Mouse (Mus musculus) CH12.LX (cell line): ENCODE results near the gene Plcb3. TPM values are rescaled to one million over a fixed set of nuclear protein-coding genes. Genes with fewer than 3 reads are reported as not detected.

Source experiments
- DNase-seq: peaks from one replicate; pipeline ENCODE4 v3.0.0-alpha.2; 2013; ENCODE audit errors: extremely low read depth
- H3K27ac ChIP-seq: 2 replicates; pipeline ENCODE4 v1.5.1; 2012; ENCODE audit warnings: low read depth, mild to moderate bottlenecking, control low read depth, moderate library complexity; ENCODE audit not compliant: insufficient read depth
- H3K27me3 ChIP-seq: replicated peaks from 2 replicates; pipeline ENCODE3; 2012; ENCODE audit warnings: inconsistent platforms
- H3K36me3 ChIP-seq, 2 experiments: replicated peaks in 1 of 2; 2 replicates each; pipeline versions ENCODE3 to v1.6.1; 2012; ENCODE audit warnings: inconsistent platforms in 1 of 2, low read length in 1 of 2, mild to moderate bottlenecking in 1 of 2, mixed read lengths in 1 of 2, moderate library complexity in 1 of 2; ENCODE audit not compliant: control insufficient read depth in 1 of 2, insufficient read depth in 1 of 2
- H3K4me1 ChIP-seq, 2 experiments: 2 replicates each; pipeline ENCODE4 v1.6.1; 2012; ENCODE audit warnings: inconsistent platforms in 1 of 2, moderate library complexity in 1 of 2; ENCODE audit not compliant: insufficient read depth in 2 of 2, control insufficient read depth in 1 of 2
- H3K4me2 ChIP-seq: 2 replicates; pipeline ENCODE4 v1.6.1; 2012; ENCODE audit warnings: low read depth, mild to moderate bottlenecking, control low read depth; ENCODE audit not compliant: poor library complexity, insufficient read depth, severe bottlenecking
- H3K4me3 ChIP-seq, 3 experiments: fragments of 150-350 bp in 1 of 3; sonication (generic) in 1 of 3; replicated peaks in 1 of 3; 2 replicates each; pipeline versions ENCODE3 to v1.5.1; 2011 to 2012; ENCODE audit warnings: low read depth in 2 of 3, low read length in 2 of 3, mild to moderate bottlenecking in 2 of 3, moderate library complexity in 2 of 3, control low read depth in 1 of 3, improper control_type of control experiment in 1 of 3, inconsistent platforms in 1 of 3, mixed read lengths in 1 of 3; ENCODE audit not compliant: poor library complexity in 1 of 3
- H3K79me2 ChIP-seq: replicated peaks from 2 replicates; pipeline ENCODE4 v1.6.1; 2012; ENCODE audit warnings: mild to moderate bottlenecking, moderate library complexity; ENCODE audit not compliant: control insufficient read depth, poor library complexity, insufficient read depth, severe bottlenecking; ENCODE audit errors: extremely low read depth
- H3K9ac ChIP-seq: 2 replicates; pipeline ENCODE4 v1.6.1; 2012; ENCODE audit warnings: low read depth, mild to moderate bottlenecking, control low read depth, moderate library complexity; ENCODE audit not compliant: insufficient read depth
- H3K9me3 ChIP-seq: replicated peaks from 2 replicates; pipeline ENCODE3; 2012; ENCODE audit warnings: low read length, inconsistent platforms, mixed read lengths
- BHLHE40 ChIP-seq: IDR thresholded peaks from 2 replicates; pipeline ENCODE4 v1.6.1; 2011; ENCODE audit warnings: mild to moderate bottlenecking, low read depth, low read length, improper control_type of control experiment
- CHD1 ChIP-seq: IDR thresholded peaks from 2 replicates; pipeline ENCODE4 v1.6.1; 2012; ENCODE audit warnings: low read depth, low read length, improper control_type of control experiment, inconsistent platforms
- CHD2 ChIP-seq: IDR thresholded peaks from 2 replicates; pipeline ENCODE4 v1.6.1; 2011; ENCODE audit warnings: low read length, improper control_type of control experiment
- CTCF ChIP-seq, 2 experiments: IDR thresholded peaks in 1 of 2; conservative IDR thresholded peaks in 1 of 2; 2 replicates each; pipeline ENCODE4 v1.5.1; 2011 to 2012; ENCODE audit warnings: low read depth in 2 of 2, low read length in 2 of 2, improper control_type of control experiment in 1 of 2, inconsistent platforms in 1 of 2, mild to moderate bottlenecking in 1 of 2, moderate library complexity in 1 of 2
- E2F4 ChIP-seq: IDR thresholded peaks from 2 replicates; pipeline ENCODE4 v1.6.1; 2011; ENCODE audit warnings: low read depth, low read length, improper control_type of control experiment; ENCODE audit not compliant: insufficient replicate concordance
- ELF1 ChIP-seq: IDR thresholded peaks from 2 replicates; pipeline ENCODE4 v1.6.1; 2014; ENCODE audit warnings: low read depth, mild to moderate bottlenecking, inconsistent platforms, low read length, improper control_type of control experiment
- EP300 ChIP-seq: IDR thresholded peaks from 2 replicates; pipeline ENCODE4 v1.6.1; 2011; ENCODE audit warnings: low read length, improper control_type of control experiment
- JUND ChIP-seq: conservative IDR thresholded peaks from 2 replicates; pipeline ENCODE4 v1.6.1; 2011; ENCODE audit warnings: low read depth, low read length, improper control_type of control experiment
- KAT2A ChIP-seq: IDR thresholded peaks from 2 replicates; pipeline ENCODE4 v1.6.1; 2012; ENCODE audit warnings: low read length, improper control_type of control experiment, inconsistent platforms; ENCODE audit not compliant: insufficient replicate concordance
- MAFK ChIP-seq: IDR thresholded peaks from 2 replicates; pipeline ENCODE4 v1.6.1; 2011; ENCODE audit warnings: low read length, improper control_type of control experiment; ENCODE audit not compliant: insufficient replicate concordance
- MAX ChIP-seq: IDR thresholded peaks from 2 replicates; pipeline ENCODE4 v1.6.1; 2011; ENCODE audit warnings: low read length, improper control_type of control experiment
- MAZ ChIP-seq: IDR thresholded peaks from 2 replicates; pipeline ENCODE4 v1.6.1; 2012; ENCODE audit warnings: low read depth, mild to moderate bottlenecking, inconsistent platforms, low read length, improper control_type of control experiment, moderate library complexity
- MYC ChIP-seq: IDR thresholded peaks from 2 replicates; pipeline ENCODE4 v1.6.1; 2011; ENCODE audit warnings: low read depth, mild to moderate bottlenecking, improper control_type of control experiment, low read length
- PAX5 ChIP-seq: IDR thresholded peaks from 2 replicates; pipeline ENCODE4 v1.6.1; 2012; ENCODE audit warnings: low read length, inconsistent platforms, mixed read lengths
- POLR2A ChIP-seq: IDR thresholded peaks from 2 replicates; pipeline ENCODE4 v1.6.1; 2011; ENCODE audit warnings: low read depth, mild to moderate bottlenecking, improper control_type of control experiment, low read length
- POLR2AphosphoS2 ChIP-seq: IDR thresholded peaks from 2 replicates; pipeline ENCODE4 v1.6.1; 2011; ENCODE audit warnings: low read depth, low read length, improper control_type of control experiment
- RAD21 ChIP-seq: IDR thresholded peaks from 2 replicates; pipeline ENCODE4 v1.6.1; 2011; ENCODE audit warnings: low read depth, mild to moderate bottlenecking, low read length, improper control_type of control experiment, moderate library complexity
- RCOR1 ChIP-seq: conservative IDR thresholded peaks from 2 replicates; pipeline ENCODE4 v1.6.1; 2012; ENCODE audit warnings: low read depth, mild to moderate bottlenecking, inconsistent platforms, low read length, improper control_type of control experiment
- SMC3 ChIP-seq: IDR thresholded peaks from 2 replicates; pipeline ENCODE4 v1.6.1; 2011; ENCODE audit warnings: low read depth, low read length, improper control_type of control experiment
- UBTF ChIP-seq: IDR thresholded peaks from 2 replicates; pipeline ENCODE4 v1.6.1; 2012; ENCODE audit warnings: low read depth, mild to moderate bottlenecking, inconsistent platforms, low read length, improper control_type of control experiment, moderate library complexity
- USF1 ChIP-seq: IDR thresholded peaks from 2 replicates; pipeline ENCODE4 v1.6.1; 2014; ENCODE audit warnings: low read depth, mild to moderate bottlenecking, inconsistent platforms, low read length, improper control_type of control experiment
- USF2 ChIP-seq: conservative IDR thresholded peaks from 2 replicates; pipeline ENCODE4 v1.6.1; 2011; ENCODE audit warnings: low read depth, low read length, improper control_type of control experiment
- ZC3H11A ChIP-seq: IDR thresholded peaks from 2 replicates; pipeline ENCODE4 v1.6.1; 2012; ENCODE audit warnings: low read depth, mild to moderate bottlenecking, inconsistent platforms, low read length, improper control_type of control experiment
- ZNF384 ChIP-seq: IDR thresholded peaks from 2 replicates; pipeline ENCODE4 v1.6.1; 2012; ENCODE audit warnings: low read depth, low read length, improper control_type of control experiment, inconsistent platforms
- dilution Hi-C: fragments of 300-500 bp; cut with MboI; formaldehyde crosslinking; loops from 2 replicates; pipeline ENCODE4 v1.14.3; 2020; ENCODE audit warnings: low sequenced_read_pairs; ENCODE audit not compliant: extremely low pct_unique_long_range_greater_than_20kb, extremely low pct_ligation_motif_present
- in situ Hi-C: fragments of 300-500 bp; cut with MboI; formaldehyde crosslinking; loops from 3 replicates; pipeline ENCODE4 v1.14.3; 2019; ENCODE audit warnings: low sequenced_read_pairs, low pct_ligation_motif_present, low pct_unique_long_range_greater_than_20kb, mixed read lengths
- polyA plus RNA-seq: library from polyadenylated mRNA; unstranded; fragments of >175 nt; gene quantifications from 2 replicates; pipeline ENCODE4 v1.2.1, GENCODE M21; 2012; ENCODE audit warnings: low read depth; ENCODE audit not compliant: insufficient read length
- total RNA-seq, 2 experiments: library from RNA; depleted of rRNA; stranded (reverse); fragments of 300-350 nt in 1 of 2; fragments of >200 nt in 1 of 2; gene quantifications; 2 replicates each; pipeline ENCODE4 v1.2.3; 2012 to 2014

Plcb3 gene
- total and polyA plus RNA-seq, 3 experiments = 4.1 to 8.2 (median 7.5) TPM

DNA sequence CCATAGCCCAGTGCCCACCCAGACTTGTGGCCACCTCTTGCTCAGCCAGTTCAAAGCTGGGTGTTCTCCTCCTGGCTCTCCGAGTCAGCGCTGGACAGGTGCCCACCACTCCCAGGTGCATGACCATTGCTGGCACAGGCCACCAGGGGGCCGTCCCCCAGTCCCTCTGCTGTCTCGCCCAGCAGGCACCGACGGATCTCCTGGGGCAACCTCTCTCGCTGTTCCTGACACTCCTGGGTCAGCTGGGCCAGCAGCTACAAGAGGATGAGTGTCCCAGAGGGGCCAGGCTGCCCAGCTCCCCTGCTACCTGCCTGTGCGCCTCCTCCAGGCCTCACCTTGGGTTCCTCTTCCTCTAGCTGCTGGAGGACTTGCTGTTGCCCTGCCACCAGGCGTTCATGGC is 22.2 kb downstream of the Plcb3 start:
- H3K9me3 ChIP-seq = no peaks in the 10 kb centered on the region
- dilution Hi-C loops = no loop called here
- H3K9ac ChIP-seq = no peak overlapping the region
- H3K79me2 ChIP-seq = no peaks in the 10 kb centered on the region
- no peak overlapping the region for H3K27ac ChIP-seq
- no peak overlapping the region for H3K4me2 ChIP-seq
- in situ Hi-C loops = no loop called here
- no peaks in the 10 kb centered on the region for H3K27me3 ChIP-seq
- no peak for DNase-seq
- H3K4me3 ChIP-seq = no peak overlapping the region
- H3K4me1 ChIP-seq = peaks cover 12 to 23% of the 10 kb centered on the region in 2 experiments
- H3K36me3 ChIP-seq = peaks cover 40 to 98% of the 10 kb centered on the region in 2 experiments
- TF ChIP-seq BHLHE40 = no peak
- TF ChIP-seq MAX = no peak
- peak; percentile 44; the same call in 1 of the 2 replicates for TF ChIP-seq SMC3
- TF ChIP-seq PAX5 = no peak
- TF ChIP-seq E2F4 = no peak
- TF ChIP-seq EP300 = no peak
- no peak for TF ChIP-seq ZNF384
- no peak for TF ChIP-seq CHD1
- no peak for TF ChIP-seq RCOR1
- TF ChIP-seq CTCF (conservative IDR thresholded peaks at IDR 0.05 in 1 of 2, IDR thresholded peaks at IDR 0.05 in 1 of 2; ENCODE audit: low read depth in 2 of 2, low read length in 2 of 2) = peak in 1 of 2 experiments; percentile 53; a peak in 2 of 4 replicates
- no peak for TF ChIP-seq POLR2A

GRCm38 (mm10) chr19:6952712-6953037 is 23.6 kb downstream of the Plcb3 start:
- dilution Hi-C loops = no loop called here
- peaks cover 35 to 97% of the 10 kb centered on the region in 2 experiments for H3K36me3 ChIP-seq

More at GRCm38 (mm10) chr19:6952712-6953037, 23.6 kb downstream of the Plcb3 start:
- Histone ChIP-seq H3K4me1 (peaks cover 15 to 30% of the 10 kb centered on the region in 2 experiments), H3K4me2 (no peak overlapping the region), H3K27me3 (no peaks in the 10 kb centered on the region), H3K79me2 (no peaks in the 10 kb centered on the region), H3K4me3 (no peak overlapping the region), H3K9me3 (no peaks in the 10 kb centered on the region), H3K9ac (no peak overlapping the region), H3K27ac (no peak overlapping the region)
- in situ Hi-C loops = no loop called here
- TF ChIP-seq JUND (no peak), MAFK (no peak), CHD1 (no peak), ZC3H11A (no peak), MYC (no peak), MAZ (no peak), SMC3 (no peak), EP300 (no peak), E2F4 (no peak), BHLHE40 (no peak), CHD2 (no peak), RAD21 (no peak), USF2 (no peak), KAT2A (no peak), UBTF (no peak), USF1 (no peak), POLR2AphosphoS2 (no peak), PAX5 (no peak), ELF1 (no peak)
- DNase-seq = no peak
